Mouse (Mus musculus): Measurements from ENCODE around the gene Lrmda.
A peak's percentile ranks its signal among the peaks of the same experiment; 100 is the strongest.

Gene Lrmda

DNA sequence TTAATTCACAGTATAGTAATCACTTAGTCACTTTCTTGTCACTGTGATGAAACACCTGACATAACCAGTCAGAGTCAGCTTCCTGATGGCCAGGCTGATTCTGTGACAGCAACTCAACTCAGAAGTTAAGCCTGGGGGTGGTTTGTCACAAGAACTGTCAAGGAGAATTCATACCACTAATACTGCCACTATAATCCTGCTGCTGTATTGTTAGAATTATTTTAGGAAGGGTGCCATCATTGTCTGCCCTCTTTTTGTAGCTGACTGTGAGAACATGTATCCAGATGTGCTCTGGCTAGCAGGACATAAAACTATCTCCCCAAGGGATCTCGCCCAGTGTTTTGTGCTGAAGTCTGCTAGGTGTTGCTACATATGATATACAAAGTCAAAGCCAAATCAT, 882.6 kb downstream of the Lrmda start:
- no peak for DNase-seq (ENCODE audit: low spot score)

DNA sequence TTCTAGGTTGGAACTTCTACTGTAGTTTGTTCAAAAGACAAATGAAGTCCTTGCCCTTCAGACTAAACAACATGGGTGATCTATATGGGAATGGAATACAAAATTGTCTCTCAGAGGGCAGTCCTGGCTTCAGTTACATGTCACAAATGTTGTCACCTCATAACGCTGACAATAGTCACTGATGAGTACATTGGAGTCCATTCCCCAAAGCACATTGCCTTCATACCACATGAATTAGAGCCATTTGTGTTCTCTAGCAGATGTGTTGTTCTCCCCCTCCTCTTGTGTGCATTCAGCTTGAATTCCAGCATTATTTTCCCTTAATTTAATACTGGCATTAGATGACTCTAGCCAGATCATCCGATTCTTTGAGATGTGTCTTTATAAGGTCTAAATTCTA, 883.4 kb downstream of the Lrmda start:
- no peak for DNase-seq (ENCODE audit: low spot score)

DNA sequence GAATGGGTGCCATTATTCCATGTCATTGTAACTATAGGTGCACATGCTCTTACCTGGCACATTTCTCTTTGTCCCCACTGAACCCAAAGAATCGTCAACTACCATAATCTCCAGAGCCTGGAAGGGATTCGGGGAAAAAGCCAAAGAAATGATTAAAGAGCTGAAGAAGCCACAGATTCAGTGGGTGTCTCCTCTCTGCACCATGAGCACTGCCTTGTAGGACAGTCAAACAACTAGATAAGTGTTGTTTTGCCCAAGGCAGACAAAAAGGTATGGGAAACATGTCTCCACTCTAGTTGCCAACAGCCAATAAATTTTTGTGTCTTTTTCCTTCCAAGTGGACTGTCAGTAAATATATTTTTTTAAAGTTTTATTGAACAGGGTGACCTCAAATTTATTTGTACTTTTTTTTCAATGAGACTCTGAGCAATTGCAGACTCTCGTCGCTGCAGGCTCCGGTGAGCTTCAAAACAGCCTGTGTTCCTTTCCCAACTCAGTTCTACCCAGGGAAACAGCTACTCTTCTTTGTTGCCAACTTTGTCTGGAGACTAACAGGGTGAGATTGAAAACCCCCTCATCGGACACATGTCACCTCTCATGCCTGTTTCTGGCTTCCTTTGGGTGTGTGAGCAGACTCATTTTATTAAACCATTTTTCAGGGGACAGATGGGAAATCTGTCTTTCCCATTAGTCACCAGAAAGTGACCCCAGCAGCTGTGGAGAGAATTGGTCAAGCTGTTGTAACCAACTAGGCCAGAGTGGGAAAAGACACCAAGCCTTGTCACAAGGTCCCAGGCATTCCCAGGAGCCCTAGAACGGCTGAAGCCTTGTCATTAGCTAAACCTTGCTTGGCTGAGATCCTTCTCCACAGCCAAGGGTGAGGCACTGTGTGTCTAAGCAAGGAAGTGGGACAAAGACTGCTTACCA, 886.5 kb downstream of the Lrmda start:
- DNase-seq (ENCODE audit: low spot score), result no peak

DNA sequence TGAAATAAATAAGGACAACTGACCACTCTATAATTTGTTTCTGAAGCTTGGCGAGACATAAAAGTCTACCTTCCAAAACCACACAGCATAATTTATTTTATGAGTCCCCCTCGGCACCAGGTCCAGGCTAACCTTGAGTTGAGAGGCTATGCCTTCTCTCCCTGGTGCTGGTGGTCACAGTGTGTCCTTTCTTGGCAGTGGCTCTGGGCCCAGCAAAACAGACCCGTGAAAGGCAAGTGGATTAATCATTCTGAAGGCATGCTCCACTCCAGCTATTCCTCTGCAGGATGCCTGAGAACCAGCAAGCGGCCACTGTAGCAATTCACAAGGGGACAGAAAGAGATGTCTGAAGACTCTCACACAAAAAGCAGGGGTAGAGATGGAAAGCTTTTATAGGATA, 887.2 kb downstream of the Lrmda start:
- peak; percentile 13 for DNase-seq (ENCODE audit: low spot score)

DNA sequence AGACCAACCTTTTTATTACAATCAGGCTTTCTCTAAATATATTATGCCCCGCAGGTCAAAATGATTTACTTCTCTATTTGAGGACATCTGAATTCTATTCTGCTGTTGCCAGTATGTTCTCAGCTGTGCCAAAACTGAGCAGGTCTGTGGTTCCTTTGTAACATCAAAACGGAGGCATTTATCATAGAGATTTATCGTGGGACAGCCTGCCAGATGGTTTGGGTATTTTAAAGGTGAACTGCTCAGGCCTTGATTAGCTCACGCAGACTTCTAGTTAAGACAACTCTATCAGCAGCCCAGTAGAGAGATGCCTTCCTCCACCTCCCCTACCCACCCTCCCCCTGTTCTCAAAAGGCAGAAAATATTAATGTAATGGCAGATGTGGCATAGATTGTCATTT, 887.7 kb downstream of the Lrmda start:
- DNase-seq (ENCODE audit: low spot score), result no peak

DNA sequence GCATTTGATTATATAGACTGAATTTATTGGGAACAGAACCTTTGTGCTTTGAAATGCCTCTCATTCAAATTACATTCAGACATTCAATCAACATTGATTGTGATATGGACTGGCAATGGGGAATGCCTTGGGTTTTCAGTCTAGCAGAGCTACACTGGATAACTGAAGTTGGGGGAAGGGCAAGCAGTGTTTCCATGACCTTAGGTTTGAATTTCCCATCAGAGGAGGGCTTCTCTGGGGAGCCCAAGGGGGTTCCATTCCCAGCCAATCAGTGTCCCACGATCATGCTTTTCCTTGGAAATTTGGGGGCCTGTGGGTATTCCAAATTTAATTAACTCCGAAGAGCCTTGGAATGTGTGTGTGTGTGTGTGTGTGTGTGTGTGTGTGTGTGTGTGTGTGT, 888.5 kb downstream of the Lrmda start:
- DNase-seq (ENCODE audit: low spot score), result no peak

DNA sequence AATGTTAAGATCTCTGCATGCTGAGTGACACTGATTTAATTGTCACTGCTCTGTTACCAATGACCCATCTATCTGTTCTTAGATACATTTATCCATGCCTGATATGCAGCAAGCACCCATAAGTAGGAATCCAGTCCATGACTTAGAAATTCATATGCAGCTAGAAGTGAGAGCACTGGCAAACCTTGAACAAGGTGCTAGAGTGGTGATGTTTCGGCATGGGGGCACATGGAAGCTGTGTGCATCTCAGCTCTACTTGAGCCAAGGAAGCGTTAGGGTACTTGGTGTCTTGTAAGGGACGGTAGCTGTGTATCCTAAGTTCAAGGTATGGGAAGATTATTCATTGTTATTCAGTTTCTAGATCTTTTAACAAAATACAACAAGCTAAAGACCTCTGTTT, 896.0 kb downstream of the Lrmda start:
- no peak for DNase-seq (ENCODE audit: low spot score)

DNA sequence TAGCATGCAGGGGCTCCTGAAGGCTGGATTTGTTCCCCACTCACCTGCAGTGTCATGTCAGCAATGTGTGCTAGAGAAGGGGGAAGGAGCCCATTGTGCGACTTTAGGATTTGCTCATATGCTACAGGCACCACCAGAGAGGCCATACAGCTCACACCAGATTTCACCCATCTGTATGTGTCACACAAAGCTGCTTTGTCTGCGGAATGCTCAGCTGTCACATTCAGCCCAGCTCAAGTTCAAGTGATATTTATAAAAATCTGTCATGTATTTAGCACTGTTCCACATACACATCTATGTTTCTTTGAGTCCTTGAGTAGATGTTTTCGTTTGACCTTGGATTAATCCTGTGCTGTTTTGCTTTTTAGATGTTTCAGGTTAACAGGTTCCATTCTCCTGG, 899.0 kb downstream of the Lrmda start:
- DNase-seq (ENCODE audit: low spot score), result no peak

DNA sequence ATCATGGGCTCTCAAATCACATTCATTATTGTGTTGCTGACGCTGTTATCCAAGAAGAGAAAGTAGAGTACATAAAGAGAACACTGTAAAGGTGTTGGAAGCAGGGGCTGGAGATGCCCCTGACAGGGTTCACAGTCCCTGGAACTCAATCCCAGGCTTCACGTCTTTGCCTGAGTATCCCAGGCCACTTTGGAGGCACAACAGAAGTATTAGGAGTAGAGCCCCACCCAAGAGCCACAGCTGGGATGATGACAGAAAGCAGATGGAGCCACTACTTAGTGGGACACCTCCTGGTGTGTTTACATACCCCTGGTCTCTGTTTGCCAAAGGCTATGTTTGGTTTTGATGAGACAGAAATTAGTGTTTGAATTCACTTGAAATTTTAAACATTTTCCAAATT, 899.4 kb downstream of the Lrmda start:
- DNase-seq (ENCODE audit: low spot score), result no peak

DNA sequence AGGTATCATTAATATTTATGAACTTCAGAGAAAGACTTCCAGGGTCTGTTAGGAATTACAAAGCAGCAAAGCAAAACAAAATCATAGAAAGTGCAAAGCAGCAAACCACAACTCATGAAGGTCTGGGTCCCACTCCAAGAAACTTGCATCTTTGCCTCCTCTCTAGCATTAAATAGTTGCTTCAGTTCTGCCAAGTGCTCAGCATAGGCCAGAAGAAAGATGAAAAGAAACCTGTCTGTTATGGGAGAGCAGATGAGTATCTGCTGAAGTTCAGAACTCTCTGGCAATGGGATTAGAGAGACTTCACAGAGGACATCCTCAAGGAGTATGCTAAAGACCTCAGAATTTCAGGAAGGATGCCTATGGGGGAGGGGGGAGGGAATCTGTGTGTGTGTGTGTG, 901.6 kb downstream of the Lrmda start:
- DNase-seq (ENCODE audit: low spot score), result no peak

DNA sequence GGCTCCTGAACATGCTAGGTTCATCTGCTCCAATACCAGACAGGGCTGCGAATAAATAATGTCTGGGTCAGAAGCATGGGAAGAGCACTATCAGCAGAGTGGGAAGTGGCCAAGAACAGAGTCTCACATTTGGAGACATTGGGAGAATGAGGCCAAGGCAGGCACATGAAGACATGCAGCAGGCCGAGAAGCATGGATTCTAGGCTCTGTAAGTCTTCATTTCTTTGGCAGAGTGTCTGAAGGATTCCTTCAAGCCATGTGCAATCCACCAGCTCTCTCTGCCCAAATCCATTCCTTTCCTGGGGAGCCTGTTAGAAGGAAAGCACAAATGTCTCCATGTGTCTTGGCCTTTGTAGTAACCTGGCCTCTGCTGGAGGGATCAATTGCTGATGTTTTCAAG, 902.3 kb downstream of the Lrmda start:
- DNase-seq (ENCODE audit: low spot score), result no peak

DNA sequence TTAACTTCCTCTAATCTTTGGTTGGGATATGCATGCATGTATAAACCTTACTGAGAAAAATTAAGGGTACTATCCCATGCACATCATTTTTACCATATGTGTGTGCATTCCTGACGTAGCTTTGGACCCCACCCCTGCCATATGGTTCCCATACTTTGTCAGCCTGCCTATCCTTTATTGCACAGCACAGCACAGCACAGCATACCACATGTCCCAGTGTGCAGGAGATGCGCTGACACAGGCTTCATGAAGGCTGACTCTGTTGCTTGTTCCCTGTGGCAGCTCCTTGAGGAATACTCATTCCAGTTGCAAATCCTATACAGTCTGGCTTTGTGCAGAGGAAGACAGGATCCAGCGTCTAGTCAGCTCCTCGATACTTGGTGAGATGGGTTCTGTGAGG, 903.1 kb downstream of the Lrmda start:
- DNase-seq (ENCODE audit: low spot score), result no peak

DNA sequence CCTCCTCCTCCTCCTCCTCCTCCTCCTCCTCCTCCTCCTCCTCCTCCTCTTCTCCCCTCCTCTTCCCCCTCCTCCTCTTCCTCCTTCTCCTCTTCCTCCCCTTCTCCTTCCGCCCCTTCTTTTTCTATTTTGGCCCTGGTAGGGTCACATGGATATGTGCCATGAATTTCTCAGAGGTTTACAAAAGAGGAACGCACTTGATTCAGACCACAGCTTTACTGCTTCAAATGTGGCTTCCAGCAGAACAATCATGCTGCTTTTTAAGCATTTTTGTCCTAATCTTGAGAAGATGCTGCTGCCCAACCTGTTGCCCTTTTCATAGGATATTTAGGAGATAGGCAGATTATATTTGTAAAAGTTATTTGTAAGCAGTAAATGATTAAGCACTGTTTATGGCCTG, 903.7 kb downstream of the Lrmda start:
- DNase-seq (ENCODE audit: low spot score), result no peak

DNA sequence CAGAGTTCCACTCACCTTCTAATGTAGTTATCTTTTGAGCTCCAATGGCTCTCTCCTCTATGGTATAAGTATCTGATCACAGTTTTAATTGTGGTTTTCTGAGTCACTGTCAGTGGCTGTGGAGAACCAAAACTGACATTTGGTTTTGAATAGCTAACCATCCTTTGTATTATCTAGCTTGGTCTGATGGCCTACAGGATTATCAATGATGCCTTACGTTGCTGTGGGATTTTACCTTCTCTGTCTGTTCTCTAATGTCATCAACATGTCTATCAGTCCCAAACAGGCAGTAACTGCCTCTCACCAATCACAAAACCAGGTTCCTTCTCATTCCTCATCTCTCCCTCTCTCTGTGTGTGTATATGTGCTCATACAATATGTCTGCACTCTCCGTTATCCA, 908.8 kb downstream of the Lrmda start:
- DNase-seq (ENCODE audit: low spot score), result no peak

DNA sequence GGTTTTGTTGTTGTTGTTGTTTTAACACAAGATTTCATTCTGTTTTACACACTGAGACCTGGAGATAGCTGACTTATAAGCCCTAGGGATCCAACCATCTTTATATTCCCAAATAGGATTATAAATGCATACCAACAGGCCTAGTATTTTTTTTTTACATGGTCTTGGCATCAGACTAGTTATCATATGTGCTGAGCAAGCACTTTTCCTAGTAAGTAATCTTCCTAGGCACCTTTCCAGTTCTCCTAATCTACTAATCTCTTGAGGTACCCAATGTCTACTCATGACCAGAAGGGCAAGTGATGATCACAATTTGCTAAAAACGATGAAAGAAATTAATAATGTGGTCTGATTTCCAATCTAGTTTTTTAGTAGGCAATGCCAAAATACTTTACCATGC, 909.2 kb downstream of the Lrmda start:
- no peak for DNase-seq (ENCODE audit: low spot score)

DNA sequence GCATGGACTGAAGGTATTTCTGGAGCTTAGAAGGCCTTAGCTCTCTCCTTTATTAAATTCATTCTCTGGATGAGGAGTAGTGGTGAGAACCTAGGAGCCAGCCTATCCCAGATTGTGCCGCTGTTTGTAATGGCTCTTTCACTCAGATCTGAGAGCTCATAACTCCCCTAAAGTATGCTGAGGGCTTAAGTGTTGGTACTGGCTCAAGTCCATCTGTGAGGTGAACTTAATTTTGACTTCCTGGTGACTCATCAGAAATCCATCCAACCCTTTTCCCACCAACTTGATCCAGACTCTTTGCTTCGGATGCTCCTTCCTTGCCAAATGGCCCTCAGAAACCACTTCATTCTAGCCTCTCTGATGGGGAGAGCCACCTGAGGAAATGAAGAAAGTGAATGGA, 910.1 kb downstream of the Lrmda start:
- no peak for DNase-seq (ENCODE audit: low spot score)

DNA sequence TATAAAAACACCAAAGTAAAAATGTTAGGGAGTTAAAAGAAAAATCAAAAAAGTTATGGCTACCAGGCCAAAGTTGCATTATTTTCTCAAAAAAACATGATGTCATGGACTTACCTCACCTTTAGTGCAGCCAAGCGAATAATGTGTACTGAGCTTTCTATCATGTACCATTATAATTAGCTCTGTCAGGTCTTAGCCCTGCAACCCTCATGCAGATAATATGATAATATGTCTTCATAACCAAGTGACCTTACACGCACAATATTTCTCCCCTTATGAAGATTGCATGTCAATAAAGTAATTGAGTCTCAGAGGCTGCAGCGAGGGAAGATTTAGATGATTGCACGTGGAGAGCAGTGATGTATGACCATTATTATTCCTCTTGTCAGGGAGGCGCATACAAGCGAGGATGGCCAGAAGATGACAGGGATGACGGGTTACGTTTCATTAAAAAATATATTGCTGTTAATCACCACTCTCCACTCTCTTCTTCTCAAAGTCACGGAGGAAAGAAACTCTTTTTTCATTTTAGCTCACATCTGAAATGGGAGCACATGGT, 911.1 kb downstream of the Lrmda start:
- no peak for DNase-seq (ENCODE audit: low spot score)

DNA sequence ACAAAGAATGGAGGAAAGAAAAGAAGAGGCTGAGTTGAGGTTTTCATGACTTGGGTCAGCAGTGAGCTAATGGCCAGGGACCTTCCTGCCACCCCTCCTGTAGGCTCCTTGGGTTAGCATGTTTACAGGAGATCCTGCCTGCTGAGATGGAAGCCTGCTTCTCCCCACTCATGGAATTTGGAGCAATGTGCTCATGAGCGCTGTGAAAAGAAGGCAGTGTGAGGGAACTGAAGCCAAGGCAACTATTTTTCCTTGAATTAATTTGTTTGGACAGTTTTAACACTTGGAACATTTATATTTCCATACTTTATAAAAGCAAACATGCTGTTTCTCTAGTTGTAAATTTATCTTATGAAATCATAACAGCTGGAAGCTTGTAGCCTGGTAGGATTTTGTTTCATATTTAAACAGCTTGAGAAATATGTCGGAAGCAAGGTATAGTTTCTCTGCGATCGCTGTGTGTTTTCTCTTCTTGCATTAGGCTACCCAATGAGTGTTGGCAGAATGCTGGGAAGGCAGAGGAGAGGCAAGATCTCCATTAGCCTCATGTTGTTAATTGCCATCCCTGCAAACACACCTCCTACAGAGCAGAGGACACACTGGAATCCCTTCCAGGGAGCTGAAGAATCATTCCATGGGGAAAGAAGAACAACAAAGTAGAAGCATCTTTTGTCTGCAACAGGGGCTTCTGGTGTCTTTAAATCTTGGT, 911.8 kb downstream of the Lrmda start:
- DNase-seq (ENCODE audit: low spot score), result no peak

DNA sequence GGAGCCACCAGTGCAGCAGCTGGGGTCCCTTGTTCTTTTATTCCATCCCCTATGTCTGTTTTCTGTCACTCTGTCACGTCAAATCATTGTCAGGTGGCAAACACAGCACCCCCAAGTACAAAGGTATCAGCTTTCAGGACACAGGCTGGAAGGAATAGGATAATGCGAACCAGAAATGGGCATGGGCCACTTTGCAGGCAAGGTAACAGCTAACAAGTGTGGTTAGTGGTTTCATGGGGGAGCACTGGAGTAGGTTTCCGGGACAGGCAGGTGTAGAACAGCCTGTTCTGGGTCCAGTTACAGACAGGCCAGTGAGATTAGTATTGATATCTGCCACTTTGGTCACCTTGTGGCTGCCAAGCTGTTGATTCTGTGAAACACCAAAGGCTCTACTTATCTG, 917.2 kb downstream of the Lrmda start:
- DNase-seq (ENCODE audit: low spot score), result no peak

DNA sequence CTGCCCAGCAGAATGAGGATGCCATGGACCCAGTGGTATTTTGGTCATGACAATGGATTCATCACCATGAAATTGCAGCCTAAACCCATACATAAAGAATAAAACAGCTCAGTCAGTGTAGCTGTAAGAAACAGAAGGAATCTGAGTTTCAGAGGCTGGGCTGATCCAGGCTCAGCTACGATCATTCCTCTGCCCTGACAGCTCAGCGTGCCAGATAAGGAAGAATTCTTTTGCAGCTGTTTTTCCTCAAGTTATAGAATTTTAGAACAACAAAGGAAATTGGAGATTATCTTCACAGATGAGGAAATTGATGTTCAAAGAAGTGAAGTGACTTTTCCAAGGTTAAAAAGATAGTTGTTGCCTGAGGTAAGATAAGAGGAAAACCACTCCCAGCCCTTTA, 921.1 kb downstream of the Lrmda start:
- DNase-seq (ENCODE audit: low spot score), result no peak

DNA sequence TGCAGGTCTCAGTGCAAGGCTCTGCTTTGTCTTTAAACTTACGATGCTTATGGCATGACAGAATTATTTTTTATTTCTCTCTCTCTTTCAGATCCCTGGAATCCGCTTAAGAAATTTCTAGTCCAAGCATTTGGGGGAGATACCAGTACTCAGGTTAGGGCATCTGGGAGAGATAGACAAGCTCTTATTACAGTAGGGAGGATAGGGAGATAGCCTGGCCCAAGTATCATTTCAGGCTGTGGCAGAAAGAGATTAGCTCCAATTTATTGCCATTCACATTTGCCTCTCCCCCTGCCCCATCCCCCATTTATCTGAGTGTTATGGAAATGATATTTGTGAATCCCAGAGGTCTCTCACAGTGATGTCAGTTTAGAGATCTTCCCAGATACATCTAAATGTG, 923.1 kb downstream of the Lrmda start:
- DNase-seq (ENCODE audit: low spot score), result no peak

DNA sequence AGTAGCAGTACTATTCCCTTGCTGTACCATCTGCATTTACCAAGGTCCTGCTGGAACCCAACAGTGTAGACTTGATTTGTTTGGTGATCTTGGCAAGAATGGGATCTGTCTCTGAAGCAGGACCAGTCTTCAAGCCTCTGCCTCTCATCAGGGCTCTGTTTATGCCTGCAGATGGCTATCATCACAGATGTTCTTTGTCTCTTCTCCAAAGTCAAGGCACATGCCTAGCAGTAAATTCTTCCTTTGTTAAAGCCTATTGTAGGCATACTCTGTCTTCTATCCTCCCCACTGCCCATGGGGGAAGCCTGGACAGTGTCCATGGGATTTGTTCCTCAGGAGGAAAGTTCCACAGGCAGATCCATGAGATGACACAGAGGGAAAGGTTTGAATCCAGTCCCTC, 930.0 kb downstream of the Lrmda start:
- no peak for DNase-seq (ENCODE audit: low spot score)

DNA sequence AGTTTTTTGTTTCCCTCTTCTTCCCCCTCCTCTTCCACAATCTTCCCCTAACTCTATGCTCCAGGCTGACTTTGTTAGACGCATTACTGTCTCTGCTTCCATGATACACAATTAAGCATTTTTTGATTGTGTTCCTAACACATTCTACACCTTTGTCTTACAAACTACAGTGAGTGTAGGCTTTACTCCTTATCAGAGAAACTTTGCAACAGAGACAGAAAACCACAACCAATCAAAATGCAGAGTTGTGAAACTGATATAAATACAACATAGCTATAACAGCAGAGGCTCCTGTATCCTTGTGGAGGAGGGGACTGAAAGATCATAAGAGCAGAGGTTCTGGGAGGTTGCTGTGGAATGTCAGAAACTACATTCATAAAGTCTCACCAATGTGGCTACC, 933.5 kb downstream of the Lrmda start:
- no peak for DNase-seq (ENCODE audit: low spot score)
